Mouse (Mus musculus): ENCODE measurements around the gene Tjap1.

Gene Tjap1

DNA sequence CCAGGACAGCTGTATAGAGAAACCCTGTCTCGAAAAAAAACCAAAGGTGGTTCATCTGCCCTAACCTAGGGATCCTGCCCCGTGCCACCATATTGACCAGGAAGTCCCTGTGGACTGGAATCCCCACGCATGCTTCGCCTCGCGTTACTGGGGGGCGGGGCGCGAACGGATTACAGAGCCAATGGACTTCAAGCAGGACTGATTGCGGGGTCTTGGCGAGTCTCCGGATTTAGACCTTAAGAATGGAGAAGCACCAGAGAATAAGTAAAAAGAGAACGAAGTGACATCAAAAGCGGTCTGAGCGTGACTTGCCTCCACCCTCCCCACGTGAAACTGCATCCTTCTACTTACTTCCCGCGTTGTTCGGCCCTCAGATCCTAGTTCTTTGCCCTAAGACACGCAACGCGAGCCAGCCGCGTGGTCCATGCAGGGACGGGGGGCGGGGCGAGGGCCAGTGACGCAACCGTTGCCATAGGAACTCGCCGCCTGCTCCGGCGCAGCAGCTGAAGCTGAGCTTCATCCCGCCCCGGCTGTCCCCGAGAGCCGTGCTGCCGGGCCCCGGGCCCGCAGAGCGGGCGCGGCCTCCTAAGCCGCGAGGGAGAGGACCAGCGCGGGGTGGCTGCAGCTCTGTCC lies 29.3 kb downstream of the Tjap1 start, which contains the start of gene Lrrc73:
Lrrc73 (plus strand) TSS at position 80 of the 633 bp plus-strand sequence.
- DNase-seq (ENCODE audit: low spot score in 2 of 2) = peak; percentile 92 to 95

DNA sequence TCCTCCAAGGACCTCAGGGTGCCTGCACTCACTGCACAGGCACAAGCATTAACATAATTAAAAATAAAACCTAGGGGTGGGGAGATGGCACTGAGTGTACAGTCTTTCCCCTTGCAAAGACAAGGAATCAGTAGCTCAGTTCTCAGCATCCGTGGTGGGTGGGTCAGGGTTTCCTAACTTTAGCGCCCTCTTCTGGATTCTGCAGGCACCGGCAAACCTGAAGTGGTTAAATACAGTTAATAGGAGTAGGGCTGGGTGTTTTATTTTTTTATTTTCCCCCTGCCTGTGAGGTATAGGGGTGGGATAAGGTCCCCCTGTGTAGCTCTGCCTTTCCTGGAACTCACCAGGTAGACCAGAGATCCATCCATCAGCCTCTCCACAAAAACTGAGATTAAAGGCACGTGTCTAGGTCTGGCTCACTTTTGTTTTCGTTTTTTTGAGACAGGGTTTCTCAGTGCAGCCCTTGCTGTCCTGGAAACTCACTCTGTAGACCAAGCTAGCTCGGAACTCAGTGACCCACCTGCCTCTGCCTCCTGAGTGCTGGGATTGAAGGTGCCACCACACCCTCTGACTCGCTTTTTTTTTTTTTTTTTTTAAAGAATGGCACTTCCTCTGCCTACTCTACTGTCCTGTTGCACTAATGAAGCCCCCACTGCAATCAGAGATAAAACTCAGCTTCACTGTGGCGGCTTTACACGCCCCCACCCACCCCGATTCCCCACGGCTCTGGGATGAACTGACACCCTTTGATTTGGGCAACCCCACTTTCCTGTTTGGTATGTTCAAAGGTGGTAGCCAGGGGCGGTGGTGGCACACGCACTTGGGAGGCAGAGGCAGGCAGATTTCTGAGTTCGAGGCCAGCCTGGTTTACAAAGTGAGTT lies 30.0 kb downstream of the Tjap1 start:
- no peak for DNase-seq (ENCODE audit: low spot score in 2 of 2)

DNA sequence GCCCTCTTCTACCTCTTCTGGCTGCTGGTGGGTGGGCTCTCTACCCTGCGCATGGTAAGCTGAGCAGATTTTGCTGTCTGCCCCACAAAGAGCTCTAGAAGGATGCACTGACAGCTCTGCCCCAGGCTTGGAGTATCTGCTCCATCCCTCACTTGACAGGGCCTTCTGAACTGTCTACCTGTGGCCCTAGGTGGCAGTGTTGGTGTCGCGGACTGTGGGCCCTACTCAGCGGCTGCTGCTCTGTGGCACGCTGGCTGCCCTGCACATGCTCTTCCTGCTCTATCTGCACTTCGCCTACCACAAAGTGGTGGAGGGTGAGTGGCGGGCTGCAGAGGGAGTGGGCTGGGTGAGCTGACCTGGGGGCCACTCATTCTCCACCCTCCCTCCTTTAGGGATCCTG lies 31.7 kb downstream of the Tjap1 start:
- DNase-seq (ENCODE audit: low spot score in 2 of 2) = no peak

DNA sequence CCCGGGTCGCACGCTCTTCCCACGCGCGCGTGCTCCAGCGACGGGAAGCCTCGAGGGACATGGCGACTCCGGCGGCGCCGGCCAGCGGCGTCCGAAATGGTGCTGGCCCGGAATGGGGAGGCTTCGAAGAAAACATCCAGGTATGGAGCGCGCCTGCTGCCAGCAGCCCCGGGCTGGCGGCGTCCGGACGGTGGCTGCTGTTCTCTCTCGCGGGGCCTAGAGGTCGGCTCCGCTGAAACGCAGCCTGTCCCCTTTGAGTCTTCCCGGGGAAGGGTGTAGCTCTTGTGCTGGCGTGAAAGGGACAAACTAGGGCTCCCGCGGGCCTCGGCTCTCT lies 34.7 kb downstream of the Tjap1 start:
- DNase-seq (ENCODE audit: low spot score in 2 of 2) = no peak

DNA sequence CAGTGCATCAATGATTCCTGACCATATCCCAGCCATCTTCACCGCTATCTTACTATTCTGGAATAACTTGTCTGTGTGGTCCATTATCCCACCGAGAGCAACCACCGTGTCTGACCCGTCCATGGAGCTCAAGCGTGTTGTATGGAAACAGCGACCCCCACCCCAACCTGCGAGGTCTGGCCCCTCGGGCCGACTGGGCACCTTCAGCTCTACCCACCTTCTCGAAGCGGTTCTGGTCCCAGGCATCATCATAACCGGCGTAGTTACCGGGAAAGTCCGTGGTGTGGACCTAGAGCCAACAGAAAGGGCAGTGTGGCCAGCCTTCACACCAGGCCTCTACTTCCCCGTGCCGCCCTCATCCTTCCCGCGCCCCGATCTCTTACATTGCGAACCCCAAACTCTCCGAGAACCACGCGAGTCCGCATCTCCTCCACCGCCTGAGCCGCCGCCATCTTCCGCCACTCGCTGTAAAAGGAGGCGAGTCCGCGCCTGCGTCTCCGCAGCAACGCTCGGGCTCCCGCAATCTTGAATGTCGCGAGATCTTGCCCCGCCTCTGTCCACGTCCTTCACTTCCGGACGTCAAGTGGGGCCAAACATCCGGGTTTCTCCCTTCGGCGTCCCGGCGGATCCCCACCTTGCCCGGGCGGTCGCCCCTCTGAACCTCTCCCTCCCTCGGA lies 35.2 kb downstream of the Tjap1 start, which contains the start of the genes Polr1c and Yipf3:
Polr1c (minus strand) TSS at position 543 of the 677 bp plus-strand sequence.
Yipf3 (plus strand) TSS at position 569 of the 677 bp plus-strand sequence.
- peak; percentile 86 to 93 for DNase-seq (ENCODE audit: low spot score in 2 of 2)

DNA sequence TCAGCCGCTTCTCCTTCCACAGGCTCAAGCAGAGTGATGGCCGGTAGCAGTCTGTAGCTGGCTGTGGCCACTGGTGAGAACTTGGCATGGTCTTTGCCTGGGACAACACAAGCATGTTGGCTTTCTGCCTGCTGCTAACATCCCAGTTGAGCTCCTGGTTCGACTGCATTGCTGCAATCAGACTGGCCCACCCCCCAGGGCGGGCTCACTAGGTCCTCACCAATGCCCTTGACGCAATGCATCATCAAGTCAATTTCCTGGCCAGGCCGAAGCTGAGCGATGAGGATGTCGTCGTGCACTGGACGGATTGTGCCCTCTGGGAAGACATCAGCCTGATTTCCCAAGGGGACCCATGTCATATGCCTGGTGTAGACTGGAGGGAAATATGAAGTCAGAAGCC lies 38.2 kb downstream of the Tjap1 start:
- no peak for DNase-seq (ENCODE audit: low spot score in 2 of 2)

DNA sequence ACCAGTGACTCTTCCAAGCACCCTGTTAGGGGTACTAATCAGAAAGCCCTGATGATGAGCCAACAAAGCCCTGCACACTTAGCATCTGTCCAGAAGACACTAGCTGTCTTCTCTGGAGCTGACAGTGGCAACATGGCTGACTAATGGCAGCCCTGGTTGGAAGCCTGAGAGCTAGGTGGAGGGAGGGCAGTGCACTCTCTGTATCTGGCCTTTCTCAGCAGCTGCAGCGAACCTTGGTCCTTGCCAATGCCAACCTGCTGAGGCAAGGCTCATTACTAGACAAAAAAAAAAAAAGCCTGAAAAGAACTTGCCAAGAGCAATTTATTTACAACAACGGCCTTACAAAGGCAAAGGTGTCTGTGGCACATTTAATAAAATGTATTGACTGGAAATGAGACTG lies 39.2 kb downstream of the Tjap1 start:
- DNase-seq (ENCODE audit: low spot score in 2 of 2) = no peak

DNA sequence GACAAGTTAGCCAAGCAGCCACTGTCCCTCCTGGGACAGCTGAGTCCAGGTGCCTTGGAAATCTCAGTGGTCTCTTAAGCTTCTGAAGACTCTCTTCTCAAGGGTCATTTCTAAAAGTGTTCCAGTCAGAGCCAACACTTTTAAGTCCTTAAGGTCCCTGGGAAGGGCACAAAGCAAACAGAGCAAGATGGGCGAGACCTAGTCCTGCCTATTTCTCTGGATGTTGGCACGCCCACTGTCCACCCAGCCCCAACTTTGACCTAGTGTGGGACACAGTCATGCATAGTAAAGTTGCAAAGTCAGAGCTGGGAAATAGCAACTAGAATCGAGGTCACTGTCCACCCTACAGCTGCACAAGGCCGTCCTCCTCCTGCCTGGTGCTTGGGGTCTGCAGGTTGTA lies 39.8 kb downstream of the Tjap1 start:
- DNase-seq (ENCODE audit: low spot score in 2 of 2) = no peak

DNA sequence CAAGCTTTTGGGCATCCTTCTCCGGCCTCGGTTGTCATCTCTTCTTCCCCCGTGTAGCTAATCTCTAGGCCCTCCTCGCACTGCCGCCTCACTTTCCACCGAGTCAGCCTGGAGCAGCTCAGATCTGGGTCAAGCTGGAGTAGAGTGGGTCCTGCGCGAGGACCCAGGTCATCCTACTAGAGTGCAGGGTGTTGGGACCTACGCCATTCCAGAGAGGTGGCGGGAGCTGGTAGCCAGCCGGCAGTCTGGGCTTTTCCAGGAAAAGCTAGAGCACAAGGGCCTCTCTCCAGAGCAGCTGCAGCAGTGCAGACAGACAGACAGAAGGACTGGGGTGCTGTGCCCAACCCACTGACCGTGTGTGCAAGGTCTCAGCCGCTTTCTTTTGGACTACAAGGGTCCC lies 40.6 kb downstream of the Tjap1 start:
- no peak for DNase-seq (ENCODE audit: low spot score in 2 of 2)

DNA sequence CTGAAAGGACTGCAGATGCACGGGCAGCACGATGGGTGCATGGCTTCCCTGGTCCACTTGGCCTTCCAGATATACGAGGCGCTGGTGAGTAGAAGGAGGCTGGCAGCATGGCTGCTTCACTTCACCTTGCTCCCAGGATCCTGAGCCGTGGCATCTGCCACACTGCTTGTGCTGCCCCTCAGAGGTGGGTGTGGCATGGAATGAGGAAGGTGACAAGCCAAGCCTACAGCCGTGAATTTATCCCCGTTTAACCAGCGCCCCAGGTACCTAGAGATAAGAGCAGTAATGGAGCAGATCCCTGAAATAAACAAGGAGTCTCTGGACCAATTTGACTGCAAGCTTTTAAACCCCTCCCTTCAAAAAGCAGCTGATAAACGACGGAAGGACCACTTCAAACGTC lies 41.4 kb downstream of the Tjap1 start:
- DNase-seq (ENCODE audit: low spot score in 2 of 2) = no peak

DNA sequence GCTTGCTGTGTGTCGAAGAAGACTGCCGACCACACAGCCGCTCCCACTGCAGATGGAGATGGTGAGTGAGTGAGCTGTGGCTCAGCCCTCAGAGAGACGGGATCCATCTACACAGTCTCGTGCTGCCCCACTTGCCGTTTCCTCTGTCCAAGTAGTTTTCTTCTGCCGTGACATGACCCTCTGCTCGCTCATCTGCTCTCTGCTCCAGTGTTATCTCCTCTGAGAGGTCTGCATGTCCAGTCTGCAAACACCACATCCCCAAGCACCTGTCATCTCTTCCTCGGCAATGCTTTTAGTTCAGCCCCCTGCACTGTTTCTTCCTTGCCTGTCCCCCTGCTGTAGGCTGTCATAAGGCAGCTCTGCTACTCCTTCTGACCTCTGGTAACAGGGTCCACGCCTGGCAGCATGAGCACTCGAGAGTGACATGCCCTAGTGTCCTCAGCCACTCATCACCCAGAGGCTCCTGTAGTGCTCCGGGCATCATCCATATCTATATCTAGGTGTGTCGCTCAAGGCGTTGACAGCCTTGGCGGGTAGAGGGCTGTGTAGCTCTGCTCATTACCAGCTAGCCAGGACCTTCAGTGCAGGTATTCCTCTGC lies 43.2 kb downstream of the Tjap1 start:
- no peak for DNase-seq (ENCODE audit: low spot score in 2 of 2)

DNA sequence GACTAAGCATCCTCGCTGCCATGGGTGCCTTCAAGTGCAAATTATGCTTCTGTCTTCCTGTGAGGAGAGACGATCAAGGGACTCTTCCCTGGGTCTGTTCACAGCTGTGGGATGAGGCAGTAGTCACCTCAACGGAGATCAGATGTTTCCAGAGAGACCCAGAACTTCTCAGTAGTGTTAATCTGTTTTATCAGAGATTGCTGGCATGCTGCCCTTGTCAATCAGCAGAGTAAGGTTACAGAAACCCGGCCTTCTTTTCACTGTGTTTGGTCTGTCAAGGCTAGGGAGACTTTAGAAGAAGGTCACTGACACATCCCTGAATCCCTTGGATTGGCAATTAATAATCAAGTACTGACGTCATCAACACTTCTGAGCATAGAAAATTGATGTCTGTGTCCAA lies 45.3 kb downstream of the Tjap1 start:
- no peak for DNase-seq (ENCODE audit: low spot score in 2 of 2)

DNA sequence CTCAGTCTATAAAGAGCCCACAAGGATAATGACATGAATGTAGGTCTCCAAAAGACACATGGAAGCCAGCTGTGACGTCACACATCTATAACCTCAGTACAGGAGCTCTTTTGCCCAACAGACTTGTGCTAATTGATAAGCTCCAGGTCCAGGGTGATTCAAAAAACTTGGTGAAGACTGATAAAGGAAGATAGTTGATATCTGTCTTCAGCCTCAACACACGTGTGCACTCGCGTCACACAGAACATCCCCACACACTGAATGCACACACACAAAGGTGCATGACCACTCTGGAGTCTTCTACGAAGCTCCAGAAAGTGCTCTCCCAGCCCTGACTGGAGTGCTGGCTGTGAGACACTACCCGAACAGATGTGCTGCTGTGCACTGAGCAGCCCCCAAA lies 45.7 kb downstream of the Tjap1 start:
- DNase-seq (ENCODE audit: low spot score in 2 of 2) = no peak

DNA sequence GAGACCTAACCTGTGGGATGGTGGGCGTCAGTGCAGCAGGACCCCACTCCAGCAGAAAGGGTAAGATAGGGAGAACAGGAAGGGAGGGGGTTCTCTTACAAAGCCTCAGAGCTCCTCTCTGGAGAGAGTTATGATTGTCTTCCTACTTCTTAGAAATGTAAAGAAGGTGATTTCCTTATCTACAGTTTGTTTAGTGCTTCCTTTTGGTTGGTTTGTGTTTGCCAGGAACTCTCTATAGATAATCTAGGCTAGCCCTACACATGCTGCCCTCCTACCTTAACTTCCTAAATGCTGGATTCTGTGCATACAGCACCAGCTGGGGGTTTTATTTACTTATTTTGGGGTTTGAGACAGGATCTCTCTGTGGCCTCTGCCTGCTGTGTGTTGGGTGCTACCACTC lies 46.8 kb downstream of the Tjap1 start:
- no peak for DNase-seq (ENCODE audit: low spot score in 2 of 2)

DNA sequence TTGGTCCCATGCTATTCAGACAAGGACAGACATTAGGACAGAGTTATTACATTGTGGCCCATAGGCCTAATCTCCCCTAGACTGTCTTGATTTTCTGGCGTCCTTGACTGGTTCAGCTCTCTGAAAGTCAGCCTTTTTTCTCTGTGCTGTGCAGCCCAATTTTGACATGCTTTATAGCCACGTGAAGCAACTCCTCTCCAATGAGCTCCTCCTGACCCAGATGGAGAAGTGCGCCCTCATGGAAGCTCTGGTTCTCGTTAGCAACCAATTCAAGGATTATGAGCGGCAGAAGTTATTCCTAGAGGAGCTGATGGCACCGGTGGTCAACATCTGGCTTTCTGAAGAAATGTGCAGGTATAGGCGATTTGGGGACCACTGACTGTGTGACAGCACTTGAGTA lies 55.2 kb downstream of the Tjap1 start:
- DNase-seq (ENCODE audit: low spot score in 2 of 2) = no peak

DNA sequence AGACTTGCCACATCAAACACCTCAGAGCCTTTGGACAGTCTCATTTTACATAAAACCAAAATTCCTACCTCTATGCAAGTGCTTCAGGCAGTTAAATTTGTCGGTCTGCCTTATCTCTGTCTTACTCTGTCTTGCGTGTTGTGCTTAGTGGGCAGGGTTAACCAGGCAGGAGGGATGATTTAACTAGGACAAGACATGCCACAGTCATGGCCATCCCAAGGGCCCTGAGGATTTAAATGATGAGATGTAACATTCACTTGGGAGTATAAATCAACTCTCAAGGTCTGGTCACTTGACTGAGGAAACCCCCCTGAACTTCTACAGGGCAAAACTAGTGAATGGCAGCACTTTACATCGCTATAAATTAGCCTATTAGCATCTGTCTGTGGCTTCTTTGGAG lies 61.2 kb downstream of the Tjap1 start:
- DNase-seq (ENCODE audit: low spot score in 2 of 2) = no peak

DNA sequence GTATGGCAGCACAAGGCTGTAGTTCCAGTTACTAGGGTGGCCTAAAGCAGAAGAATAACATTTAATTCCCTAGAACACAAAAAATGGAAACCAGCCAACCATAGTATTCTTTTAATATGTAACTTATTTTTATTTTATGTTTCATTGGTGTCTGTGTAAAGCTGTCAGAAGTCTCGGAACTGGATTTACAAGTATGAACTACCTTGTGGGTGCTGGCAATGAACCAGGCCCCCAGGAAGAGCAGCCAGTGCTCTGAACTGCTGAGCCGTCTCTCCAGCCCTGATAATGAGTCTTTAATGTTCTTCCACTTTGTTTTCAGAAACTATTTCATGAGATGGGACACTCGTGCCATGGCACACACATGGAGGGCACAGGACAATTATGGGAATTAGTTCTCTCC lies 72.3 kb downstream of the Tjap1 start:
- DNase-seq (ENCODE audit: low spot score in 2 of 2) = no peak
